ENCODE assay signal across 15 mouse cellular contexts in the genomic region with DNA sequence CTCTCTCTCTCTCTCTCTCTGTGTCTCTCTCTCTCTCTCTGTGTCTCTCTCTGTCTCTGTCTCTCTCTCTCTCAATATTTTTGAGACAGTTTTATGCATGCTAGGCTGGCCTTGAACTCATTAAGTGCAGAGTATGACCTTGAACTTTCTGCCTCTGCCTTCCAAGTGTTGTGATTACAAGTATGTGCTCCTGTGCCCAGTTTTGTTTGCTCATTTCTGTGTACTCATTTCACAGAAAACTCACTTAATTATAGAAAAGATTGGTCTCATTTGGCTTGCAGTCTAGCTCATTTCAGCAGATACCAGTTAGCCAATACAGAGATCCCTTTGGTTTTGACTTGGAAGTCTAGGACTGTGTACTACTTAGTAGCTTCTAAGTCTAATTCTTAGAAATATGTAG. TPM values are rescaled to one million over a fixed set of nuclear protein-coding genes. Genes with fewer than 3 reads are reported as not detected.
DNase-seq lines count a peak whose midpoint lies in the region; TF ChIP-seq lines count a peak whose summit lies in the region.
"Had no signal": no experiment of that assay in that cellular context is flagged by ENCODE, and none has a peak within 500 bp of the region (broad histone marks: within the 10 kb centered on the region; RNA-seq: fewer than 3 reads in every experiment).

No protein-coding gene starts in this region.

- H3K27ac ChIP-seq in liver, adult 2 months (replicated peaks; ENCODE audit: insufficient read depth, low read depth, low read length): no peak overlapping the region

- TF ChIP-seq CTCF in liver, adult 2 months (IDR thresholded peaks at IDR 0.05; ENCODE audit: low read depth, low read length): no peak

- peaks cover 2% of the 10 kb centered on the region; the same call in 1 of the 2 replicates for H3K4me1 ChIP-seq in liver, adult 2 months (ENCODE audit: control insufficient read depth, insufficient read depth, low read length)

- H3K4me3 ChIP-seq in liver, adult 2 months (ENCODE audit: insufficient read depth, low read depth, low read length): no peak overlapping the region

- H3K27me3 ChIP-seq in liver, adult 2 months (ENCODE audit: control insufficient read depth, insufficient read depth, low read length): no peaks in the 10 kb centered on the region
- H3K27me3 ChIP-seq: CH12.LX, Patski had no signal

- peaks cover 13% of the 10 kb centered on the region; the same call in 1 of the 2 replicates for H3K79me2 ChIP-seq in liver, adult 2 months (ENCODE audit: control insufficient read depth, insufficient read depth, low read length)

- no peak for TF ChIP-seq POLR2A in liver, adult 2 months (IDR thresholded peaks at IDR 0.05; ENCODE audit: extremely low read depth, insufficient read depth, low read length)

- peak; percentile 34 for DNase-seq in adrenal gland, adult 2 months
- DNase-seq in adrenal gland, postnatal 10 days: no peak
- peak; percentile 57 for DNase-seq in liver, adult 2 months (ENCODE audit: extremely low read depth, low read depth, low spot score)
- no peak for DNase-seq in liver
- DNase-seq: adrenal gland, adult 8-10 months; adrenal gland, postnatal 14 days; adrenal gland, postnatal 25 days; B cell, adult 2 months; cerebellum, adult 11 months; cerebellum, adult 11-12 months; cerebellum, adult 18-20 months; cerebellum, adult 2 months; cerebellum, adult 8-10 months had no signal

- no peak overlapping the region for H3K9ac ChIP-seq in liver, adult 2 months (ENCODE audit: low read depth, low read length)

- peaks cover 2% of the 10 kb centered on the region; the same call in 1 of the 2 replicates for H3K36me3 ChIP-seq in liver, adult 2 months (ENCODE audit: control insufficient read depth, insufficient read depth, low read length)

RNA-seq across cellular contexts. Expression of gene Eps15, which starts 19.1 kb away (rescaled TPM):
- 10 to 100 TPM; 76.6 to 77.6 TPM for total RNA-seq in adrenal gland, adult 2 months (2021)
- polyA plus RNA-seq in adrenal gland, adult 2 months (2012; rRNA removed): 3.3 and 3.4 TPM in 2 replicates
- total RNA-seq in adrenal gland, postnatal 10 days (2021): 10 to 100 TPM; 59.2 to 60.8 TPM
- 29.6 and 33.5 TPM in 2 replicates for total RNA-seq in liver, adult 2 months (2014; rRNA removed)
- polyA plus RNA-seq in liver, adult 2 months (2012; rRNA removed): 4.7 and 5.5 TPM in 2 replicates

Comparison
In these comparisons a context has a peak if more than half of its experiments do, and no peak if none do; other contexts are left out.
1. DNase-seq: peak in adrenal gland, adult 2 months (single experiment) and liver, adult 2 months (single experiment); none in adrenal gland, postnatal 10 days (single experiment) and liver (single experiment).